Mouse (Mus musculus) ES-E14 (cell line): ENCODE measurements around the gene Cep70.

Experiments
- CHD2 ChIP-seq: IDR thresholded peaks from 2 replicates; pipeline ENCODE4 v1.6.1; 2014; ENCODE audit warnings: mild to moderate bottlenecking, low read depth, low read length, inconsistent platforms
- ZC3H11A ChIP-seq: IDR thresholded peaks from 2 replicates; pipeline ENCODE4 v1.6.1; 2012; ENCODE audit warnings: low read depth, mild to moderate bottlenecking, inconsistent platforms, low read length, borderline replicate concordance
- ZNF384 ChIP-seq: IDR thresholded peaks from 2 replicates; pipeline ENCODE4 v1.6.1; 2012; ENCODE audit warnings: low read depth, low read length, inconsistent platforms

GRCm38 (mm10) chr9:99239256-99239655 lies 3.9 kb upstream of the Cep70 start:
- TF ChIP-seq CHD2, result no peak
- TF ChIP-seq ZC3H11A, result no peak
- TF ChIP-seq ZNF384, result no peak
